Comparison of ENCODE assay signal across 13 mouse cellular contexts in the genomic region with DNA sequence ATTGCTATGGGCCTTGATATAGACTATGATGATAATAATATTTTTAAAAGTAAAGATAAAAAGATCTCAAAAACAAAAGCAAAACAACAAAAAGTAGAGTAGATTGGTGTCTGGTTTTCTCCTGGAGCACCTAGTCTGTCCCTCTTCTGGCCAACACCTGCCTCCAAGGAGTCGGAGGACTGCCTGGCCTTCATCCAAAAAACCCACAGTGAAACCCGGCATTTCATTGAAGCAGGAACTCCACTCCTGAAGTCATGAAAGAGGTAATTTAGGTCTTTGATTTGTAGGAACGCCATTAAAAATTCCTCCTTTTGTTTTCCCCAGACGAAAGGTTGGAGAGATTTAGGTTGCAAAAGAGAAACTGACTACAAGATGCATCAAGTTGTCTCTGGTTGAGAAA. TPM values are rescaled to one million over a fixed set of nuclear protein-coding genes. Genes with fewer than 3 reads are reported as not detected.
DNase-seq lines count a peak whose midpoint lies in the region; ATAC-seq lines count a peak whose summit lies in the region.
"Had no signal": no experiment of that assay in that cellular context is flagged by ENCODE, and none has a peak within 500 bp of the region (broad histone marks: within the 10 kb centered on the region; RNA-seq: fewer than 3 reads in every experiment).

No protein-coding gene starts in this region.

- no peak for ATAC-seq in embryonic facial prominence, embryonic 15.5 days (ENCODE audit: insufficient number of reproducible peaks, low FRiP score, low TSS enrichment, low read depth)
- ATAC-seq in heart, embryonic 16.5 days (replicated peaks; ENCODE audit: extremely low read depth, insufficient read depth, low FRiP score) = no peak
- no peak for ATAC-seq in neural tube, embryonic 15.5 days (ENCODE audit: low FRiP score)
- ATAC-seq in inflammation-experienced regulatory T-cells, adult 6 months = no peak

- H3K27me3 ChIP-seq in embryonic facial prominence, embryonic 15.5 days = no peaks in the 10 kb centered on the region
- no peaks in the 10 kb centered on the region for H3K27me3 ChIP-seq in embryonic facial prominence, embryonic 10.5 days (replicated peaks; ENCODE audit: low read depth, poor library complexity, severe bottlenecking)
- H3K27me3 ChIP-seq in heart, embryonic 16.5 days (ENCODE audit: control insufficient read depth, insufficient read depth, low read length) = no peaks in the 10 kb centered on the region
- peaks cover 11% of the 10 kb centered on the region; the same call in 1 of the 2 replicates for H3K27me3 ChIP-seq in neural tube, embryonic 15.5 days (replicated peaks)

- no peaks in the 10 kb centered on the region for H3K9me3 ChIP-seq in embryonic facial prominence, embryonic 15.5 days (replicated peaks)
- H3K9me3 ChIP-seq in embryonic facial prominence, embryonic 10.5 days = no peaks in the 10 kb centered on the region
- H3K9me3 ChIP-seq in heart, embryonic 16.5 days (replicated peaks; ENCODE audit: control insufficient read depth, low read length) = no peaks in the 10 kb centered on the region
- no peaks in the 10 kb centered on the region for H3K9me3 ChIP-seq in neural tube, embryonic 15.5 days (replicated peaks)

- H3K4me1 ChIP-seq in embryonic facial prominence, embryonic 15.5 days = peaks cover 19% of the 10 kb centered on the region
- peaks cover 6% of the 10 kb centered on the region; the same call in 1 of the 2 replicates for H3K4me1 ChIP-seq in embryonic facial prominence, embryonic 10.5 days
- peaks cover 13% of the 10 kb centered on the region for H3K4me1 ChIP-seq in heart, embryonic 16.5 days (ENCODE audit: control insufficient read depth, insufficient read depth, low read length)
- H3K4me1 ChIP-seq in neural tube, embryonic 15.5 days = peaks cover 13% of the 10 kb centered on the region

- 30% methylated on average over 4 of the region's 4 CpGs for WGBS in embryonic facial prominence, embryonic 15.5 days
- WGBS in embryonic facial prominence, embryonic 10.5 days = 71% methylated on average over 4 of the region's 4 CpGs
- 38% methylated on average over 4 of the region's 4 CpGs for WGBS in heart, embryonic 16.5 days
- 11% methylated on average over 4 of the region's 4 CpGs for WGBS in neural tube, embryonic 15.5 days

- no peak overlapping the region for H3K9ac ChIP-seq in embryonic facial prominence, embryonic 15.5 days
- no peak overlapping the region for H3K9ac ChIP-seq in heart, embryonic 16.5 days (ENCODE audit: low read length)
- H3K9ac ChIP-seq in neural tube, embryonic 15.5 days (replicated peaks) = no peak overlapping the region
- H3K9ac ChIP-seq: liver, embryonic 14.5 days had no signal

- H3K4me2 ChIP-seq in embryonic facial prominence, embryonic 15.5 days (replicated peaks) = no peak overlapping the region
- peak overlapping the region; percentile 47 for H3K4me2 ChIP-seq in heart, embryonic 16.5 days (ENCODE audit: low read depth, low read length)
- H3K4me2 ChIP-seq in neural tube, embryonic 15.5 days = 0 out of 2 replicates have a peak overlapping the region, but pooled peaks have one; percentile 5

- no peak for DNase-seq in embryonic facial prominence, embryonic 10.5 days (ENCODE audit: low spot score)
- no peak for DNase-seq in heart, adult 8-10 months (ENCODE audit: low spot score)
- peak; percentile 34 for DNase-seq in lung, postnatal 36 days
- DNase-seq in lung, postnatal 14 days = no peak
- DNase-seq: thymus, adult 18-20 months had no signal

- 0 out of 2 replicates have a peak overlapping the region, but pooled peaks have one; percentile 36 for H3K27ac ChIP-seq in embryonic facial prominence, embryonic 15.5 days (replicated peaks)
- H3K27ac ChIP-seq in embryonic facial prominence, embryonic 10.5 days (replicated peaks) = no peak overlapping the region
- peak overlapping the region; percentile 71 for H3K27ac ChIP-seq in heart, embryonic 16.5 days (ENCODE audit: low read length)
- H3K27ac ChIP-seq in neural tube, embryonic 15.5 days (replicated peaks) = no peak overlapping the region
- H3K27ac ChIP-seq: hindbrain, postnatal 0 days; left cerebral cortex, adult 2 months; liver, embryonic 14.5 days had no signal

- H3K36me3 ChIP-seq in embryonic facial prominence, embryonic 15.5 days = no peaks in the 10 kb centered on the region
- H3K36me3 ChIP-seq in embryonic facial prominence, embryonic 10.5 days (replicated peaks) = no peaks in the 10 kb centered on the region
- no peaks in the 10 kb centered on the region for H3K36me3 ChIP-seq in heart, embryonic 16.5 days (ENCODE audit: control insufficient read depth, insufficient read depth)
- H3K36me3 ChIP-seq in neural tube, embryonic 15.5 days = no peaks in the 10 kb centered on the region

- H3K4me3 ChIP-seq in embryonic facial prominence, embryonic 15.5 days (replicated peaks) = no peak overlapping the region
- H3K4me3 ChIP-seq in embryonic facial prominence, embryonic 10.5 days = no peak overlapping the region
- H3K4me3 ChIP-seq in heart, embryonic 16.5 days (ENCODE audit: low read length) = no peak overlapping the region
- H3K4me3 ChIP-seq in neural tube, embryonic 15.5 days (replicated peaks) = no peak overlapping the region
- H3K4me3 ChIP-seq: left cerebral cortex, adult 2 months; myocyte had no signal

RNA-seq across cellular contexts. Expression of gene Zfp326, which starts 8.9 kb away (rescaled TPM):
- polyA plus RNA-seq in embryonic facial prominence, embryonic 15.5 days (2015; fragmentation: Nextera tagmentation; extraction: Ambion mirVana) = 34.9 and 41.2 TPM in 2 replicates
- 53.4 and 56.2 TPM in 2 replicates for polyA plus RNA-seq in embryonic facial prominence, embryonic 10.5 days (2016; fragmentation: Nextera tagmentation; extraction: Ambion mirVana)
- 21.5 and 24.8 TPM in 2 replicates for polyA plus RNA-seq in heart, embryonic 16.5 days (2015; fragmentation: Nextera tagmentation; extraction: Ambion mirVana)
- 10 to 100 TPM in 3 of 4 experiments, 1 to 10 TPM in 1; 10.0 to 15.6 (median 11.0) TPM for total RNA-seq in heart, adult 8-10 months (2022)
- 45.2 and 46.2 TPM in 2 replicates for polyA plus RNA-seq in neural tube, embryonic 15.5 days (2015; fragmentation: Nextera tagmentation; extraction: Ambion mirVana)
- polyA plus RNA-seq in inflammation-experienced regulatory T-cells, adult 6 months (2017; shearing (Covaris generic)) = 10 to 100 TPM; 13.0 to 23.1 (median 15.0) TPM

Comparison
In these comparisons a context has a peak if more than half of its experiments do, and no peak if none do; other contexts are left out.
1. H3K27ac ChIP-seq: peak in embryonic facial prominence, embryonic 15.5 days (single experiment) and heart, embryonic 16.5 days (single experiment); none in embryonic facial prominence, embryonic 10.5 days (single experiment) and neural tube, embryonic 15.5 days (single experiment).